Mouse (Mus musculus) kidney, adult 11 months (tissue): ENCODE measurements at regions not wholly inside any gene's neighbourhood (a gene's known extent, or its start where the extent isn't known, plus 50 kb on each side); places are given as distances from the start of the nearest gene placed in this dataset.

Experiments
- DNase-seq: peaks from one replicate; pipeline ENCODE4 v3.0.0; 2022

DNA sequence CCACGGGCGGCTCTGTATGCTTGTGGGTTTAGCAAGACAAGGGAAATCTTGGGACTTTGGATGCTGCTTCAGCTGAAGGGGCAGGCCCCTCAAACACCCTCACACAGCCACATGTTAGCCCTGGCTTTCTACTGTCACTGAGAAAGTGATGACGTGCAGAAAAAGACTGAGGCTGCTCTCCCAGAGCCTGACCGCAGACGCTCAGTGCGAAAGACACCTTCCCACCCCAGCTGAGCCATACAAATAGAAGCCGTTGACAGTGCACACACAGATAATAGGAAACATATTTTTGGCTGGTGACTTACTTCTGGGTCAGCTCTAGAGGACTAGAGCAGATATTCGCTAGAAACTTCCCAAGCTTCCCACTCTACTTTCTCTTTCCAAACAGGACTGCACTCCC, 61.0 kb upstream of the Nudt7 start:
- no peak for DNase-seq

DNA sequence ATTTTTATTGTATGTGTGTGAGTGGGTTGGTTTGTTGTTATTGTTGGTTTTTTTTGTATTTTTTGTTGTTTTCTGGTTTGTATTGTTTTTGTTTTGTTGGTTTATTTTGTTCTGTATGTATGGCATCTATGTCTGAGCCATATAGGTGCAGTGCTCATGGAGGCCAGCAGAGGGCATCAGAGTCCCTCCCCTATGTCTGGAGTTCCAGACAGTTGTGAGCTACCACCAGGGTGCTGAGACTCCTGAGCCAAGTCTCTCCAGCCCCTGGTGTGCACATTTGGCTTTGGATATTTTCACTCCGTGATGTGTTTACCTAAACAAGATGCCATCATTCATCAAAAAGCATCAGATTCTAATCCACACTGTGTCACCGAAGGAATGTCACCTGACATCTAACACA, 59.2 kb upstream of the Nudt7 start:
- DNase-seq = no peak

DNA sequence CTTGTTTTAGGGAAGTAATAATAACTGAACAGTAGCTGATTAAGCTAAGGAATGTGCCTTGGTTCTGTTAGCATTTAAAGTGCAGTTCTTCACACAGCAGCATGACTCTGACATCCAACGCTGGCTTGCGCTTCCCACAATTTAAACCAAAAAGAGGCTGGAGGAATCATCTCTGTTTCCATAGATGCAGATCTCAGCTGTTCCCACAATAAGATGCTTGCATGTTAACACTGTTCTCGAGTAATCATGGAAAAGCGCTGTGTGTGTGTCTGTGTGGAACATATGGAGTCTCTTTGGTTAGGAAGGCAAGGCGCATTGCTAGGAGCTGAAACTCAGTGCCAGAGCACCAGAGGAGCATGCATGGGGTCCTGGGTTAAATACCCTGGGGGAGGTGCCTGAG, 56.7 kb upstream of the Nudt7 start:
- no peak for DNase-seq

DNA sequence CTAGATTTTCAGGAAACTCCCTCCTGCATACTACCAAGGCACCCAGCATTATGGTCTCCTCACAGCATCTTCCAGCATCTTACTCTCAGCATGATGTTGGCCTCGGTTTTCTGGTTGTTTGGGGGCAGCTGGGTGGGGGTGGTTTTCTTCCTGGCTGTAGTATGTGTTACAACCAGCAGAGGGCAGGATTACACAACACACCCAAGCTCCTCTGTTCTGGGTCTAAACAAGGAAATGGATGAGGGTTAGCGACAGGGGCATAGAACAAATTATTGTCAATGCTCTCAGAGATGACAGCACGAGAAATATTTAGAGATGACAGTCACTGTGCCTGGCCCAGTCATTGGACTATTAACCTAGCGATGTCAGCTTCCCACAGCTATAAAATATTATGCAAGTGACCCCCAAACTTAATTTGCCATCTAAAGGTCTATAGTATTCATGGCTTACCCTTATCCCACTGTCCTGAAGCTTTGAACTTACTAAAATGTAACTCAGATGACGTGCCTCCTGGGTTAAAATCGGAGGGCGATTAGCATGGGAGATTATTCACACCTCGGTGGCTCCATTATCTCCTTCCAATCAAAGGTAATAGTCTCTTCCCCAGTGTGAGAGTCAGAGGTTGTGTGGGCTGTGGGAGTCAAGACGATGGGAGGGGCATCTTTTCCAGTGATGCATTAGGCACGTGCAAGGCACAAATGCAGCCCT, 52.2 kb upstream of the Nudt7 start:
- DNase-seq = peak; percentile 6

DNA sequence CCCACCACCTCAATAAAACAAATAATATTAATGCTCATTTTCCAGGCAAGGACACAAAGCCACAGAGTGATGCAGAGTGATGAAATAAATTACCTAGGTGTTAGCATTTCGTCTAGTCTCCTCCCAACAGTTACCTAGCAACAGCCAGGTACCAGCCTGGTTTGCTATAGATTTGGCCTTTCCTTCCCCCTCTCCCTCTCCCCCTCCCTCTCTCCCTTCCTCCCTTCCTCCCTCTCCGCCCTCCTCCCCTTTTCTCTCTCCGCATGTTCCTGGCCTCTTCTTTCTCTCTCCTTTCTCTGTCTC, 51.6 kb upstream of the Nudt7 start:
- DNase-seq = no peak
